Mouse (Mus musculus) liver, adult 2 months (tissue): ENCODE measurements at regions not wholly inside any gene's neighbourhood (a gene's known extent, or its start where the extent isn't known, plus 50 kb on each side); places are given as distances from the start of the nearest gene placed in this dataset.

Experiments used
- CTCF ChIP-seq: fragments of 200-500 bp; IDR thresholded peaks from 2 replicates; pipeline ENCODE4 v1.5.1; 2011; ENCODE audit warnings: low read depth, low read length, control low read depth
- POLR2A ChIP-seq: fragments of 200-500 bp; IDR thresholded peaks from 2 replicates; pipeline ENCODE4 v1.6.1; 2011; ENCODE audit warnings: low read length, control low read depth; ENCODE audit not compliant: insufficient read depth; ENCODE audit errors: extremely low read depth

- TF ChIP-seq POLR2A (no peak), CTCF (no peak)
These were observed 226.7 kb upstream of the Sulf2 start for GRCm38 (mm10) chr2:166382180-166382579.
